Mouse (Mus musculus) stomach, embryonic 16.5 days (tissue): Measurements from ENCODE around the gene Slain1. TPM values are rescaled to one million over a fixed set of nuclear protein-coding genes. Genes with fewer than 3 reads are reported as not detected.

Experiments used
- ATAC-seq: fragments of 200-750 bp; cut with Nextera tagmentation; 2 replicates; pipeline ENCODE4 v1.8.0; 2017; ENCODE audit warnings: moderate number of reproducible peaks, moderate TSS enrichment; ENCODE audit not compliant: insufficient read depth, low FRiP score
- H3K27ac ChIP-seq: fragments of 300-500 bp; sonication (generic); 2 replicates; pipeline ENCODE4 v1.5.1; 2014; ENCODE audit warnings: low read length
- H3K27me3 ChIP-seq: fragments of 300-500 bp; sonication (generic); 2 replicates; pipeline ENCODE4 v1.6.1; 2014; ENCODE audit warnings: low read length, control low read depth, mixed read lengths; ENCODE audit not compliant: control insufficient read depth, insufficient read depth
- H3K36me3 ChIP-seq: fragments of 300-500 bp; sonication (generic); 2 replicates; pipeline ENCODE4 v1.6.1; 2014; ENCODE audit warnings: low read length; ENCODE audit not compliant: control insufficient read depth, insufficient read depth
- H3K4me1 ChIP-seq: fragments of 300-500 bp; sonication (generic); 2 replicates; pipeline ENCODE4 v1.6.1; 2014; ENCODE audit warnings: low read length, control low read depth, mixed read lengths; ENCODE audit not compliant: control insufficient read depth, insufficient read depth
- H3K4me2 ChIP-seq: fragments of 300-500 bp; sonication (generic); 2 replicates; pipeline ENCODE4 v1.6.1; 2014; ENCODE audit warnings: low read depth, low read length, mixed read lengths
- H3K4me3 ChIP-seq: fragments of 300-500 bp; sonication (generic); replicated peaks from 2 replicates; pipeline ENCODE4 v1.5.1; 2014; ENCODE audit warnings: mild to moderate bottlenecking, low read length
- H3K9ac ChIP-seq: fragments of 300-500 bp; sonication (generic); 2 replicates; pipeline ENCODE4 v1.6.1; 2014; ENCODE audit warnings: low read length
- H3K9me3 ChIP-seq: fragments of 300-500 bp; sonication (generic); replicated peaks from 2 replicates; pipeline ENCODE4 v1.6.1; 2016; ENCODE audit warnings: low read length, control low read depth; ENCODE audit not compliant: control insufficient read depth
- WGBS: fragments of 180-500 bp; shearing (Covaris S2); extraction: QIAGEN DNeasy Blood & Tissue Kit; methylation state at CpG from one replicate; pipeline ENCODE4 v1.1.7; 2014; 5-methylcytosine and 5-hydroxymethylcytosine counted together
- polyA plus RNA-seq: library from polyadenylated mRNA; unstranded; fragments of >200 nt; fragmentation: Nextera tagmentation; extraction: Ambion mirVana; gene quantifications from 2 replicates; pipeline ENCODE4 v1.2.1, GENCODE M21; 2015

Gene Slain1
- polyA plus RNA-seq, 1 experiment from 2014 or later, result 0.85 TPM

DNA sequence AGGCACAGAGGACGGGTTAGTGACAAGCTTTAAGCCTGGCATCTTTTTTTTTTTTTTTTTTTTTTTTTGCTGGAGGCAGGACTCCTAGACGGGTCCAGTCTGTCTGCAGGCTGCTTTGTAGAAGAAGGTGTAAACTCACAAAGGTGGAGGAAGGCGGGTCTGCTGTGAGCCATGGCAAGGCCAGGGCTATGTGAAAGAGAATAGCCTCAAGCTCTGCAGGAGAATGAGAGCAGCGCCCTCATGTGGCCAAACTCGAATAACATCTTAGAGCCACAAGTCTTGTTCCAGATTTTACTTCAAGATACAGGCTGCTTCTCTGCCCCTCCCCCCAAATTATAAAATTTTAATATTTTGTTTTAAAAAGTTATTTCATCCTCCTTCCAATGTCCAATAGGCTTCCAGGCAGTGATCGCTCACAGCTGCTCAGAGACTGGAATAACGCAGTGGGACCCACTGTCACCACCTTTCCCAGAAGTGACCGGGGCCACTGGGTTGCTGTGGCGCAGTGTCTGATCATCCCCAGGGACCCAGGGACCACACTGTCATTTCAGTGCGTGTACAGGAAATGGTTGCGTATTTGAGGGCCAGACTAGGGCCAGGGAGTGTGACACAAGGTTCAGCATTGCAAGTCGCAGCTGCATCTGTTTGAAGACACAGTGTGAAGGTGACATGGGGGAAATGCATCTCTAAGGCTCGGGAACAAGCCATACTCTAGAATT, 70.8 kb downstream of the Slain1 start:
- ATAC-seq, result no peak
- H3K36me3 ChIP-seq, result no peaks in the 10 kb centered on the region
- peak overlapping the region; percentile 18; the same call in 1 of the 2 replicates for H3K9ac ChIP-seq
- no peaks in the 10 kb centered on the region for H3K27me3 ChIP-seq
- no peak overlapping the region for H3K4me2 ChIP-seq
- 0 out of 2 replicates have a peak, but pooled peaks cover 6% of the 10 kb centered on the region for H3K4me1 ChIP-seq
- H3K9me3 ChIP-seq, result 0 out of 2 replicates have a peak, but pooled peaks cover 2% of the 10 kb centered on the region
- H3K4me3 ChIP-seq, result no peak overlapping the region
- H3K27ac ChIP-seq, result no peak overlapping the region
- WGBS, result 55% methylated on average over 13 of the region's 13 CpGs

DNA sequence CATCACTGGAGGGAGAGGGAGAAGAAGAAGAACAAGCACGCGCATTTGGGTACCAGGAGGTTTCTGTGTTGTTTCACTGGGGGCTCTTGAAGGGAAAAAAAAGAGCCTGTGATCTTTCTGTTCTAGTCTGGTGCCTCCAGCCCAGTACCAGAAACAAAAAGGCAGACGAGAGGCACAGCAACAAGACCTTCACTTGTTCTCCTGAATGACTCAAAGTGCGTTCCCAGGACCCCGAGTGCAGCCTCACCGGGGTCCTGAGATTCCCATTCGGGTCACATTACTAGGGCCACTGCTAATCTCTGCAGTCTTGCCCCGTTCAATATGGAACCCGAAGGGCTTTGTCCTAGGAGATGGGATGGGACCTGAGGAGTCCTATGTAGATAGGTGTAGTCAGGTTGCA, 73.3 kb downstream of the Slain1 start:
- Histone ChIP-seq H3K4me2 (no peak overlapping the region), H3K9ac (no peak overlapping the region), H3K9me3 (no peaks in the 10 kb centered on the region), H3K4me1 (0 out of 2 replicates have a peak, but pooled peaks cover 6% of the 10 kb centered on the region), H3K27ac (no peak overlapping the region), H3K4me3 (no peak overlapping the region), H3K27me3 (no peaks in the 10 kb centered on the region), H3K36me3 (no peaks in the 10 kb centered on the region)
- no peak for ATAC-seq
- 84% methylated on average over 9 of the region's 9 CpGs for WGBS

DNA sequence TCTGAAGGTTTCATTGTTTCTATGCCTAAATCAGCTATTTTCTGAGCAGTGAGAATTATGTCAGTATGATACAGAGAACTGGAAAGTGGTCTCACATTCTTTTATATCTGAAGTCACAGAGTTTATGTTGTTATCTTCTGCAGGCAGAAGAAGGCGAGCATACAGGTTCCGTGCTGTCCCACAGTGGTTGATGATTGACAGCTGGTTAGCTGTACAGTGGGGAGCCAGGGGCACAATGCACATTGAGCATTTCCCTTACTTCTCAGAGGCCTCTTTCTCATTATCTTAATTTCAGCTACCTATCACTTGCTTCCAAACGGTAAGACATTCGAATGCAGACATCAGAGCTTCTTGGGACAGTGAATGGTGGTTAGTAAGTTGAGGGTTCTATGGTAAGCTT, 73.8 kb downstream of the Slain1 start:
- H3K4me1 ChIP-seq, result 0 out of 2 replicates have a peak, but pooled peaks cover 6% of the 10 kb centered on the region
- WGBS, result 72% methylated on average over 4 of the region's 4 CpGs
- H3K9me3 ChIP-seq, result no peaks in the 10 kb centered on the region
- no peak overlapping the region for H3K4me3 ChIP-seq
- H3K36me3 ChIP-seq, result no peaks in the 10 kb centered on the region
- no peaks in the 10 kb centered on the region for H3K27me3 ChIP-seq
- no peak for ATAC-seq
- no peak overlapping the region for H3K27ac ChIP-seq
- H3K9ac ChIP-seq, result no peak overlapping the region
- no peak overlapping the region for H3K4me2 ChIP-seq

DNA sequence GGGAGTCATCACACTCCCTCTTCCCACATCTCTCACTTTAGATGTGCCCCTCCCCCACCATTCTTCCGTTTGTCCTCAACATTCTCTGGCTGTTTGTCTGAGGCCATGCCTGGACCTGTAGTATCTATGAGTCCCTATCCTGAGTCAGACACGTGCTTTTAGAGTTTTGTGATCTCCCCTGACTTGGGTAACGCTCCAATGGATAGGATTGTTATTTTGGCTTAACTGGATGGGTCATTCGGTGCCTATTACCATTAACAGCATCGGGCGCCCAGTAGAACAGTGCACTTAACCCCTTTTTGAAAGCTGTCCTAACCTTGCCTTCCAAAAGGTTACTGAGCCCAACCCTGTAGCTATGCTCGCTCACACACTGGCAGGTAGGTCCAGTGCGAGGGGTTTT, 78.5 kb downstream of the Slain1 start:
- ATAC-seq, result no peak
- H3K4me2 ChIP-seq, result no peak overlapping the region
- 0 out of 2 replicates have a peak, but pooled peaks cover 3% of the 10 kb centered on the region for H3K4me1 ChIP-seq
- H3K27me3 ChIP-seq, result no peaks in the 10 kb centered on the region
- no peaks in the 10 kb centered on the region for H3K36me3 ChIP-seq
- H3K4me3 ChIP-seq, result no peak overlapping the region
- 88% methylated on average over 8 of the region's 8 CpGs for WGBS
- H3K9ac ChIP-seq, result no peak overlapping the region
- H3K9me3 ChIP-seq, result no peaks in the 10 kb centered on the region
- H3K27ac ChIP-seq, result no peak overlapping the region

DNA sequence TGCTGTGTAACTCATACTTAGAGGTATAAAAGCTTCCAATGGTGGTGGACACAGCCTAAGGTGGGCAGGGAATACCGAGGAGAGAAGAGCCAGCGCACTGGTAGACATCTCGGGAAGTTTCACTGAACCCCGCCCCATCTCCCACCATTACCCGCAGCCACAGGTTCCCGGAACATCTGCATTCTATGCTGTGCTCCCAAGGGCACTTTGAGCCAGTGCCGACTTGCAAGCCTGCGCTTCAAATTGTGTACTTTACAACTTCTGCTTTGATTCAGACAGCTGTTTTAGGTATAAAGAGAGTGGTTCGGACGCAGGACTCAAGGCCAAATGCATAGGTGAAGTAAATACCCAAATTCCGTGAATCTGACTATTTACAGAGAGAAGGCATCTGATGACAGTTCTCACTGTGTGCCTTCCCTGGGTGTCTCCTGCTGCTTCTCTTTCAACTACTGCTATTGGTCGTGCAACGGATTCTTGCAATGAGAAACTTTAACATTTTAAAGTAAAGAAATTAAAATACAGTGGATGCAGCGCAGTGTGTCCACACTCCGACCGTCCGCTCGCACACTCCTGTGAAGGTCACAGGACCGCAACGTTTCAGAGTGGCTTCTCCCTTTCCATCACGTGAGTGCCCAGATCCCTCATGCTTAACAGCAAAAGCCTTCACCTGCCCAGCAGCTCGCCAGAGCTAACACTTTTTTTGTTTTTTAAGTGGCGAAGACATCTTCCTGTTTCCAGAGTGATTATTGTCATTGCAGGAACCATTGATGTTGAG, 79.1 kb downstream of the Slain1 start:
- Histone ChIP-seq H3K27ac (no peak overlapping the region), H3K27me3 (no peaks in the 10 kb centered on the region), H3K9me3 (no peaks in the 10 kb centered on the region), H3K9ac (no peak overlapping the region), H3K36me3 (no peaks in the 10 kb centered on the region), H3K4me2 (no peak overlapping the region), H3K4me1 (0 out of 2 replicates have a peak, but pooled peaks cover 3% of the 10 kb centered on the region), H3K4me3 (no peak overlapping the region)
- ATAC-seq, result no peak
- WGBS, result 73% methylated on average over 23 of the region's 23 CpGs

DNA sequence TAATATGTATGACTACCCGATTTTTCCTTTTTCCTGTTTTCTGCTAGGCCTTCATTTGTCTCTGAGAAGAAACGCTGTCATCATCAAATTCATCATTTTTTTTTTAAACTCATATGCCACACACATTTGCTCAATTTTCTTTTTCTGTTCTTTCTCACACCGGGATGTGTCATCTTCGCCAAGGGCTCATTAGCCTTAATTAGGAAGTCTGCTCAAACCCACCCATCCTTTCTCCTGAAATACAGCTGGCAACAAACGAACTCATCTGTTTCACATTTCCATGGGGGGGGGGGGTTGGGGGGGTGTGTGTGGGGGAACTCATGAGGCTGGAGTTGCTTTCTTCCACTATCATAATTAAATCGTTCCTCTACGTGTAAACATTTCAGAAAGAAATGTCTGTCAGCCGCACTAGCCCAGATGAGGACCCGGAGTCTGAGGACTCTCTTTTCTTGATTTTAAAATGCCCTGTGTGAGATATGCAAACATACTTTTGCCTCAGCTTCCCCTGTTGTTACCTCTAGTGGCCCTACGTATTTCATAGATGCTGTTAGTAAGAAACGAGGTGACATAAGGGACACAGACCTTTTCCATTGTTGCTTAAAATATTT, 79.8 kb downstream of the Slain1 start:
- no peak overlapping the region for H3K4me2 ChIP-seq

DNA sequence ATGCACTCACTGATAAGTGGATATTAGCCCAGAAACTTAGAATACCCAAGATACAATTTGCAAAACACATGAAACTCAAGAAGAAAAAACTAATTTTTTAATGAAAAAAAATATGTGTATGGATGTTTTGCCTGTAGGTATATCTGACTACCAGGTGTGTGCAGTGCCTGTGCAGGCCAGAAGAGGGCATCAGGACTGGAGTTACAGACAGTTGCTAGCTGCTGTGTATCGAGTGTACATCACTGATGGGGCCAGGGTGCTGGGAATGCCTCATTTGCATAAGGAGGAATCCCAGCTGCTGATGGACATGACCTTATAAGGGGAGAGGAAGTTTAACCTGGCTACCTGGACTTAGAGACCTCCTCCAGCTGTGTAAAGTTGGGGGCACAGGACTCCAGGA, 82.6 kb downstream of the Slain1 start:
- no peaks in the 10 kb centered on the region for H3K9me3 ChIP-seq

More for the DNA sequence above, 79.8 kb downstream of the Slain1 start:
- Histone ChIP-seq H3K9me3 (no peaks in the 10 kb centered on the region), H3K4me3 (no peak overlapping the region), H3K36me3 (no peaks in the 10 kb centered on the region), H3K27ac (no peak overlapping the region), H3K27me3 (no peaks in the 10 kb centered on the region), H3K4me1 (0 out of 2 replicates have a peak, but pooled peaks cover 3% of the 10 kb centered on the region), H3K9ac (no peak overlapping the region)
- 61% methylated on average over 11 of the region's 11 CpGs for WGBS
- ATAC-seq, result no peak

DNA sequence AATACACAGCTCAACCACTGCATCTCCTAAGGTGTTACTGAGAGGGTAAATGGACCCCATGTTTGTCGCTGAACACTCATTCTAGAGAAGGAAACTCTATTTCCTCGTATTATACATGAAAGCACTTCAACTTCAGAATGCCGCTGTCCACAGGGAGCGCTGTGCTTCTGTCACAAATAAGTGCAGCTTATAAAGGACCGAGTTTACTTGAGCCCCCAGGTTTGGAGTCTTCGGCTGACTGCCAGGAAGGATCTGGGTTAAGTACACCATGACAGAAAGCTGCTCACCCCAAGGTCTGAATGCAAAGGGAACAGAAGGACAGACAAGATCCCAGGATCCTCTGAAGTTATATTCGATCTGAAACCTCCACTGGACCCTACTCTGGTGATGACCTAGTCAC, 91.2 kb downstream of the Slain1 start:
- no peak overlapping the region for H3K27ac ChIP-seq
- ATAC-seq, result no peak
- 81% methylated on average over 7 of the region's 7 CpGs for WGBS
- H3K9me3 ChIP-seq, result no peaks in the 10 kb centered on the region; the same call in 1 of the 2 replicates
- H3K27me3 ChIP-seq, result no peaks in the 10 kb centered on the region
- no peak overlapping the region for H3K4me2 ChIP-seq
- no peak overlapping the region for H3K4me3 ChIP-seq
- no peaks in the 10 kb centered on the region for H3K4me1 ChIP-seq
- H3K9ac ChIP-seq, result no peak overlapping the region
- H3K36me3 ChIP-seq, result no peaks in the 10 kb centered on the region

More for the DNA sequence above, 82.6 kb downstream of the Slain1 start:
- H3K4me1 ChIP-seq, result 0 out of 2 replicates have a peak, but pooled peaks cover 3% of the 10 kb centered on the region
- H3K9ac ChIP-seq, result no peak overlapping the region
- no peaks in the 10 kb centered on the region for H3K27me3 ChIP-seq
- 67% methylated on average over 1 of the region's 1 CpGs for WGBS
- H3K4me2 ChIP-seq, result no peak overlapping the region
- no peak for ATAC-seq
- H3K36me3 ChIP-seq, result no peaks in the 10 kb centered on the region
- no peak overlapping the region for H3K27ac ChIP-seq
- H3K4me3 ChIP-seq, result no peak overlapping the region

DNA sequence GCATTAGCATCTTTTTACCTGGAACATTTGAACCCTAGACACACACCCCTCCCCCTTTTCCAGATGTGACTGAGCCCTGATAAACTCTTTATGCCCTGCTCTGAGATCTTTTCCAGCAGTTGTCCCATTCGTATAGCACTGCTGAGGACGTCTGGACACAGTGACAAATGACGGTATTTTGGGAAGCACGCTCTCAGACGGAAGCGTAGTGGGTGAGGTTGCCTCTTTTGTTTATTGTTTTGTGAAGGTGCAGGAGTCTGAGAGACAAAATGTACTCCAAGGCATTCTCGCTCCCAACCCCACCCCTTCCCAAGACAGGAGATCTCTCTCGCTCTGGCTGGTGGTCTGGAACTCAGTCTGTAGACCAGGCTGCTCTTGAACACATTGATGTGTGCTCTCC, 92.1 kb downstream of the Slain1 start:
- no peak for ATAC-seq

More for the DNA sequence above, 92.1 kb downstream of the Slain1 start:
- Histone ChIP-seq H3K4me1 (no peaks in the 10 kb centered on the region), H3K27ac (no peak overlapping the region), H3K9ac (no peak overlapping the region), H3K27me3 (no peaks in the 10 kb centered on the region), H3K4me3 (no peak overlapping the region), H3K4me2 (no peak overlapping the region), H3K9me3 (no peaks in the 10 kb centered on the region; the same call in 1 of the 2 replicates), H3K36me3 (no peaks in the 10 kb centered on the region)
- 55% methylated on average over 8 of the region's 8 CpGs for WGBS
